Mouse (Mus musculus): ENCODE data around the gene Gas7. TPM values are rescaled to one million over a fixed set of nuclear protein-coding genes. Genes with fewer than 3 reads are reported as not detected.

The Gas7 gene
- polyA plus RNA-seq, 2 experiments, result 9.8 to 18.2 TPM

- TF ChIP-seq POLR2A (IDR thresholded peaks at IDR 0.05; ENCODE audit: borderline replicate concordance, extremely low read depth, insufficient read depth, insufficient read length), result no peak
- Histone ChIP-seq H3K36me3 (ENCODE audit: control insufficient read depth, insufficient read depth, low read length) (no peaks in the 10 kb centered on the region), H3K9ac (ENCODE audit: low read depth, low read length, severe bottlenecking) (no peak overlapping the region), H3K4me3 (replicated peaks; ENCODE audit: low read length) (no peak overlapping the region), H3K4me1 (ENCODE audit: control insufficient read depth, insufficient read depth, low read length) (peaks cover 4% of the 10 kb centered on the region; the same call in 1 of the 2 replicates), H3K27ac (replicated peaks; ENCODE audit: low read depth, low read length) (no peak overlapping the region), H3K4me2 (replicated peaks; ENCODE audit: low read depth, low read length, severe bottlenecking) (no peak overlapping the region), H3K27me3 (ENCODE audit: control insufficient read depth, insufficient read depth, low read length) (peaks cover 4% of the 10 kb centered on the region; the same call in 1 of the 2 replicates), H3K9me3 (ENCODE audit: control insufficient read depth, low read length) (no peaks in the 10 kb centered on the region)
- WGBS, result 77% methylated on average over 5 of the region's 5 CpGs
- DNase-seq (ENCODE audit: low spot score) (no peak), ATAC-seq (ENCODE audit: low FRiP score, low read depth) (no peak)
Observed at GRCm38 (mm10) chr11:67451525-67451924, 3.7 kb upstream of the Gas7 start.

GRCm38 (mm10) chr11:67455527-67455981, 317 bp downstream of the Gas7 start:
- 1% methylated on average over 38 of the region's 42 CpGs for WGBS
- H3K9me3 ChIP-seq (ENCODE audit: control insufficient read depth, low read length), result no peaks in the 10 kb centered on the region
- H3K4me1 ChIP-seq (ENCODE audit: control insufficient read depth, insufficient read depth, low read length), result peaks cover 4% of the 10 kb centered on the region; the same call in 1 of the 2 replicates
- DNase-seq (ENCODE audit: low spot score), result peak; percentile 4
- H3K4me2 ChIP-seq (replicated peaks; ENCODE audit: low read depth, low read length, severe bottlenecking), result peak overlapping the region; percentile 98
- no peak overlapping the region for H3K27ac ChIP-seq (replicated peaks; ENCODE audit: low read depth, low read length)
- peaks cover 4% of the 10 kb centered on the region; the same call in 1 of the 2 replicates for H3K27me3 ChIP-seq (ENCODE audit: control insufficient read depth, insufficient read depth, low read length)
- no peaks in the 10 kb centered on the region for H3K36me3 ChIP-seq (ENCODE audit: control insufficient read depth, insufficient read depth, low read length)
- ATAC-seq (ENCODE audit: low FRiP score, low read depth), result peak; percentile 27; the same call in 1 of the 2 replicates
- peak overlapping the region; percentile 76 for H3K4me3 ChIP-seq (replicated peaks; ENCODE audit: low read length)
- no peak for TF ChIP-seq POLR2A (IDR thresholded peaks at IDR 0.05; ENCODE audit: borderline replicate concordance, extremely low read depth, insufficient read depth, insufficient read length)
- peak overlapping the region; percentile 70 for H3K9ac ChIP-seq (ENCODE audit: low read depth, low read length, severe bottlenecking)

- Histone ChIP-seq H3K9me3 (ENCODE audit: control insufficient read depth, low read length) (no peaks in the 10 kb centered on the region), H3K27ac (replicated peaks; ENCODE audit: low read depth, low read length) (no peak overlapping the region), H3K4me3 (replicated peaks; ENCODE audit: low read length) (peak overlapping the region; percentile 76), H3K36me3 (ENCODE audit: control insufficient read depth, insufficient read depth, low read length) (no peaks in the 10 kb centered on the region), H3K27me3 (ENCODE audit: control insufficient read depth, insufficient read depth, low read length) (peaks cover 4% of the 10 kb centered on the region; the same call in 1 of the 2 replicates), H3K4me2 (replicated peaks; ENCODE audit: low read depth, low read length, severe bottlenecking) (peak overlapping the region; percentile 98), H3K4me1 (ENCODE audit: control insufficient read depth, insufficient read depth, low read length) (peaks cover 4% of the 10 kb centered on the region; the same call in 1 of the 2 replicates), H3K9ac (ENCODE audit: low read depth, low read length, severe bottlenecking) (peak overlapping the region; percentile 70)
- DNase-seq (ENCODE audit: low spot score), result no peak
- 13% methylated on average over 7 of the region's 7 CpGs for WGBS
- no peak for ATAC-seq (ENCODE audit: low FRiP score, low read depth)
- TF ChIP-seq POLR2A (IDR thresholded peaks at IDR 0.05; ENCODE audit: borderline replicate concordance, extremely low read depth, insufficient read depth, insufficient read length), result no peak
Observed at GRCm38 (mm10) chr11:67456029-67456428, 792 bp downstream of the Gas7 start.

GRCm38 (mm10) chr11:67458171-67458570, 2.9 kb downstream of the Gas7 start:
- H3K36me3 ChIP-seq (ENCODE audit: control insufficient read depth, insufficient read depth, low read length), result no peaks in the 10 kb centered on the region
- H3K27me3 ChIP-seq (ENCODE audit: control insufficient read depth, insufficient read depth, low read length), result peaks cover 4% of the 10 kb centered on the region; the same call in 1 of the 2 replicates
- DNase-seq (ENCODE audit: low spot score), result peak; percentile 44
- H3K27ac ChIP-seq (replicated peaks; ENCODE audit: low read depth, low read length), result no peak overlapping the region
- 38% methylated on average over 2 of the region's 2 CpGs for WGBS
- no peaks in the 10 kb centered on the region for H3K9me3 ChIP-seq (ENCODE audit: control insufficient read depth, low read length)
- no peak overlapping the region for H3K4me3 ChIP-seq (replicated peaks; ENCODE audit: low read length)
- ATAC-seq (ENCODE audit: low FRiP score, low read depth), result no peak
- peaks cover 6% of the 10 kb centered on the region; the same call in 1 of the 2 replicates for H3K4me1 ChIP-seq (ENCODE audit: control insufficient read depth, insufficient read depth, low read length)
- no peak for TF ChIP-seq POLR2A (IDR thresholded peaks at IDR 0.05; ENCODE audit: borderline replicate concordance, extremely low read depth, insufficient read depth, insufficient read length)
- no peak overlapping the region for H3K9ac ChIP-seq (ENCODE audit: low read depth, low read length, severe bottlenecking)
- no peak overlapping the region for H3K4me2 ChIP-seq (replicated peaks; ENCODE audit: low read depth, low read length, severe bottlenecking)

GRCm38 (mm10) chr11:67467132-67467531, 11.9 kb downstream of the Gas7 start:
- Histone ChIP-seq H3K27me3 (ENCODE audit: control insufficient read depth, insufficient read depth, low read length) (no peaks in the 10 kb centered on the region), H3K4me2 (replicated peaks; ENCODE audit: low read depth, low read length, severe bottlenecking) (no peak overlapping the region), H3K9ac (ENCODE audit: low read depth, low read length, severe bottlenecking) (no peak overlapping the region), H3K9me3 (ENCODE audit: control insufficient read depth, low read length) (no peaks in the 10 kb centered on the region), H3K4me3 (replicated peaks; ENCODE audit: low read length) (no peak overlapping the region), H3K36me3 (ENCODE audit: control insufficient read depth, insufficient read depth, low read length) (no peaks in the 10 kb centered on the region), H3K27ac (replicated peaks; ENCODE audit: low read depth, low read length) (no peak overlapping the region), H3K4me1 (ENCODE audit: control insufficient read depth, insufficient read depth, low read length) (peaks cover 8% of the 10 kb centered on the region)
- DNase-seq (ENCODE audit: low spot score) (peak; percentile 21), ATAC-seq (ENCODE audit: low FRiP score, low read depth) (no peak)
- no peak for TF ChIP-seq POLR2A (IDR thresholded peaks at IDR 0.05; ENCODE audit: borderline replicate concordance, extremely low read depth, insufficient read depth, insufficient read length)
- WGBS, result 10% methylated on average over 4 of the region's 4 CpGs

Data from limb, embryonic 14.5 days (tissue).